Comparison of ENCODE assay signal across 20 mouse cellular contexts in the genomic region with DNA sequence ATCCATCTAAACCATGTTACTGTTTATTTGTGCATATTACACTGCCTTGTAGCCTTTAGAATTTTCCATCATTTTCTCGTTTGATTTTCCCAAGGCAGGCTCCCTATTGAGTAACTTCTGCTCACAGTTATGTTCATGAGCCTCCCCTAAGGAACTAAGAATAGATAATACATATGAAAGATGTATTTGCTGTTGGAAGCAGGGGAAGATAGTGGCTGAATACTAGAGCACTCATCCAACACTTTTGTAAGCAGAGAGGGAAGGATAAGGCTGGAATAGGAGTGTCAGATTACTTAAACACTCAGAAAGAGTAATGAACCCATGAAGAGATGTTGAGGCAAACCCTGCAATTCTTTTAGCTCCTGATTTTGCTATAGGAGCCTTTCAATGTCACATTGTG.
"Had no signal": no experiment of that assay in that cellular context is flagged by ENCODE, and none has a peak within 500 bp of the region (broad histone marks: within the 10 kb centered on the region; RNA-seq: fewer than 3 reads in every experiment).

No protein-coding gene starts in this region.

- ATAC-seq: forebrain, embryonic 13.5 days; forebrain, embryonic 14.5 days; forebrain, embryonic 15.5 days; forebrain, embryonic 16.5 days; forebrain, postnatal 0 days had no signal

- DNase-seq: cerebellum, adult 9-10 months; cerebellum, adult 9-11 months; cerebellum, postnatal 10 days; cerebellum, postnatal 14 days; cerebellum, postnatal 25 days; cerebellum, postnatal 36 days; embryo, embryonic 11 days; forebrain, postnatal 0 days; gastrocnemius, adult 2 months; gastrocnemius, postnatal 10 days; gastrocnemius, postnatal 14 days; gastrocnemius, postnatal 25 days; gastrocnemius, postnatal 36 days; heart, adult 11 months; heart, adult 18-20 months; heart, adult 2 months had no signal
